ENCODE assay signal across 16 mouse cellular contexts in genomic region chr4:97874916-97875315, GRCm38 (mm10).
A peak's percentile ranks its signal among the peaks of the same experiment; 100 is the strongest.
DNase-seq lines count a peak whose midpoint lies in the region; ATAC-seq and TF ChIP-seq lines count a peak whose summit lies in the region.
"Had no signal": no experiment of that assay in that cellular context is flagged by ENCODE, and none has a peak within 500 bp of the region (broad histone marks: within the 10 kb centered on the region; RNA-seq: fewer than 3 reads in every experiment).

No protein-coding gene starts in this region.

- peak; percentile 77; the same call in 1 of the 2 replicates for ATAC-seq in hindbrain, embryonic 15.5 days (ENCODE audit: low FRiP score, low read depth)
- peak; percentile 68; the same call in 1 of the 2 replicates for ATAC-seq in midbrain, embryonic 13.5 days
- no peak for ATAC-seq in liver, embryonic 11.5 days (replicated peaks; ENCODE audit: low FRiP score)

- peaks cover 43% of the 10 kb centered on the region for H3K4me1 ChIP-seq in hindbrain, embryonic 15.5 days (replicated peaks)
- H3K4me1 ChIP-seq in hindbrain, embryonic 10.5 days (replicated peaks), result peaks cover 14% of the 10 kb centered on the region
- H3K4me1 ChIP-seq in bone marrow macrophage, adult 2 months (ENCODE audit: control insufficient read depth, insufficient read depth, low read length), result peaks cover 17% of the 10 kb centered on the region
- H3K4me1 ChIP-seq in midbrain, embryonic 13.5 days (replicated peaks), result peaks cover 46% of the 10 kb centered on the region
- H3K4me1 ChIP-seq in liver, embryonic 11.5 days (replicated peaks; ENCODE audit: control insufficient read depth, insufficient read depth, low read length), result no peaks in the 10 kb centered on the region

- H3K9ac ChIP-seq in hindbrain, embryonic 15.5 days, result no peak overlapping the region
- H3K9ac ChIP-seq in midbrain, embryonic 13.5 days (replicated peaks), result no peak overlapping the region
- no peak overlapping the region for H3K9ac ChIP-seq in liver, embryonic 11.5 days (ENCODE audit: low read depth, low read length)
- H3K9ac ChIP-seq: lung, embryonic 14.5 days had no signal

- H3K27ac ChIP-seq in hindbrain, embryonic 15.5 days (replicated peaks), result peak overlapping the region; percentile 30; the same call in 1 of the 2 replicates
- no peak overlapping the region for H3K27ac ChIP-seq in hindbrain, embryonic 10.5 days
- H3K27ac ChIP-seq in bone marrow macrophage, adult 2 months (ENCODE audit: insufficient read depth, low read depth, low read length), result peak overlapping the region; percentile 31; the same call in 1 of the 2 replicates
- no peak overlapping the region for H3K27ac ChIP-seq in midbrain, embryonic 13.5 days
- H3K27ac ChIP-seq in liver, embryonic 11.5 days (ENCODE audit: low read depth, low read length), result no peak overlapping the region
- H3K27ac ChIP-seq: kidney, postnatal 0 days had no signal

- no peak overlapping the region for H3K4me2 ChIP-seq in hindbrain, embryonic 15.5 days
- H3K4me2 ChIP-seq in midbrain, embryonic 13.5 days (replicated peaks), result no peak overlapping the region
- H3K4me2 ChIP-seq in liver, embryonic 11.5 days, result no peak overlapping the region
- H3K4me2 ChIP-seq: heart, embryonic 11.5 days; lung, embryonic 14.5 days had no signal

- H3K36me3 ChIP-seq in hindbrain, embryonic 15.5 days, result no peaks in the 10 kb centered on the region
- no peaks in the 10 kb centered on the region for H3K36me3 ChIP-seq in hindbrain, embryonic 10.5 days
- no peaks in the 10 kb centered on the region for H3K36me3 ChIP-seq in midbrain, embryonic 13.5 days
- H3K36me3 ChIP-seq in liver, embryonic 11.5 days (ENCODE audit: control insufficient read depth, insufficient read depth, low read length), result no peaks in the 10 kb centered on the region

- H3K27me3 ChIP-seq in hindbrain, embryonic 15.5 days, result no peaks in the 10 kb centered on the region
- H3K27me3 ChIP-seq in hindbrain, embryonic 10.5 days (ENCODE audit: insufficient read depth, poor library complexity, severe bottlenecking), result no peaks in the 10 kb centered on the region
- H3K27me3 ChIP-seq in midbrain, embryonic 13.5 days, result no peaks in the 10 kb centered on the region
- no peaks in the 10 kb centered on the region for H3K27me3 ChIP-seq in liver, embryonic 11.5 days (replicated peaks; ENCODE audit: control insufficient read depth, insufficient read depth, low read length)
- H3K27me3 ChIP-seq: CH12.LX had no signal

- no peaks in the 10 kb centered on the region for H3K9me3 ChIP-seq in hindbrain, embryonic 15.5 days
- no peaks in the 10 kb centered on the region for H3K9me3 ChIP-seq in hindbrain, embryonic 10.5 days
- H3K9me3 ChIP-seq in midbrain, embryonic 13.5 days, result no peaks in the 10 kb centered on the region
- no peaks in the 10 kb centered on the region for H3K9me3 ChIP-seq in liver, embryonic 11.5 days (ENCODE audit: control insufficient read depth, low read length)

- DNase-seq in hindbrain, embryonic 10.5 days (ENCODE audit: low spot score), result no peak
- DNase-seq in MN1 (ENCODE audit: low spot score), result peak; percentile 20
- no peak for DNase-seq in liver, embryonic 11.5 days (ENCODE audit: low spot score)
- DNase-seq in adrenal gland, postnatal 36 days, result no peak
- DNase-seq: cerebellum, adult 2 months; gastrocnemius, postnatal 25 days; liver; lung, embryonic 14.5 days; right cerebral cortex, postnatal 25 days had no signal

- H3K4me3 ChIP-seq in hindbrain, embryonic 15.5 days, result no peak overlapping the region
- no peak overlapping the region for H3K4me3 ChIP-seq in hindbrain, embryonic 10.5 days
- H3K4me3 ChIP-seq in bone marrow macrophage, adult 2 months (ENCODE audit: insufficient read depth, low read length), result no peak overlapping the region
- no peak overlapping the region for H3K4me3 ChIP-seq in midbrain, embryonic 13.5 days (replicated peaks)
- H3K4me3 ChIP-seq in liver, embryonic 11.5 days (ENCODE audit: low read depth, low read length), result no peak overlapping the region
- H3K4me3 ChIP-seq: myocyte had no signal

- WGBS in hindbrain, embryonic 15.5 days, result 40% methylated on average over 3 of the region's 3 CpGs
- WGBS in hindbrain, embryonic 10.5 days, result 64% methylated on average over 3 of the region's 3 CpGs
- 25% methylated on average over 3 of the region's 3 CpGs for WGBS in midbrain, embryonic 13.5 days
- 69% methylated on average over 3 of the region's 3 CpGs for WGBS in liver, embryonic 11.5 days

- TF ChIP-seq CTCF in bone marrow macrophage, adult 2 months (IDR thresholded peaks at IDR 0.05; ENCODE audit: low read depth, low read length), result no peak

- no peak for TF ChIP-seq POLR2A in bone marrow macrophage, adult 2 months (IDR thresholded peaks at IDR 0.05; ENCODE audit: borderline replicate concordance, low read depth, low read length)

Comparison
In these comparisons a context has a peak if more than half of its experiments do, and no peak if none do; other contexts are left out.
1. H3K27ac ChIP-seq: peak in hindbrain, embryonic 15.5 days (single experiment) and bone marrow macrophage, adult 2 months (single experiment); none in hindbrain, embryonic 10.5 days (single experiment), midbrain, embryonic 13.5 days (single experiment) and liver, embryonic 11.5 days (single experiment).